Mouse (Mus musculus) spleen, postnatal 14 days (tissue): ENCODE measurements around the gene Rdm1.

ENCODE experiments used
- DNase-seq, 2 experiments: peaks; one replicate each; pipeline ENCODE4 v3.0.0; 2021 to 2022; ENCODE audit warnings: low spot score in 2 of 2

Gene Rdm1

GRCm38 (mm10) chr11:101680634-101681325 lies 53.8 kb downstream of the Rdm1 start:
- DNase-seq = no peak

DNA sequence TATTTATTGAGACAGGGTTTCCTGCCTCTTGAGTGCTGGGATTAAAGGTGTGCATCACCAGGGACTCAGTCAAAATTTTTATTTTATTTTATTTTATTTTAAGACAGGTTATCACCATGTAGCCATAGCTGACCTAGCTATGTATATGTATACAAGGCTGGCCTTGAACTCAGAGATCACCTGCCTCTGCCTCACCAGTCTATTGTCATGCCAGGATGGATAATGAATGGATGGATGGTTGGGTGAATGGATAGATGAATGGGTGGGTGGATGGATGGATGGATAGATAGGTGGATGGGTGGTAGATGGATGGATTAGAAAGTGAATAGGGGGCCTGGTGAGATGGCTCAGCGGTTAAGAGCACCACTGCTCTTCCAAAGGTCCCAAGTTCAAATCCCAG lies 55.0 kb downstream of the Rdm1 start:
- DNase-seq = no peak

GRCm38 (mm10) chr11:101682410-101682960 lies 55.5 kb downstream of the Rdm1 start:
- no peak for DNase-seq
